Mouse (Mus musculus) intestine, embryonic 16.5 days (tissue): ENCODE results near the gene Ptk7. TPM values are rescaled to one million over a fixed set of nuclear protein-coding genes. Genes with fewer than 3 reads are reported as not detected.

ENCODE experiments used
- ATAC-seq: fragments of 200-750 bp; cut with Nextera tagmentation; 2 replicates; pipeline ENCODE4 v1.8.0; 2017; ENCODE audit warnings: moderate TSS enrichment, moderate library complexity
- H3K27ac ChIP-seq: fragments of 300-500 bp; sonication (generic); 2 replicates; pipeline ENCODE4 v1.5.1; 2014; ENCODE audit warnings: mild to moderate bottlenecking, low read length
- H3K27me3 ChIP-seq: fragments of 300-500 bp; sonication (generic); replicated peaks from 2 replicates; pipeline ENCODE4 v1.6.1; 2014; ENCODE audit warnings: low read length, control low read depth, mixed read lengths; ENCODE audit not compliant: control insufficient read depth, insufficient read depth
- H3K36me3 ChIP-seq: fragments of 300-500 bp; sonication (generic); 2 replicates; pipeline ENCODE4 v1.6.1; 2014; ENCODE audit warnings: low read length, control low read depth; ENCODE audit not compliant: control insufficient read depth, insufficient read depth
- H3K4me1 ChIP-seq: fragments of 300-500 bp; sonication (generic); 2 replicates; pipeline ENCODE4 v1.6.1; 2014; ENCODE audit warnings: low read length, control low read depth, mixed read lengths; ENCODE audit not compliant: control insufficient read depth, insufficient read depth
- H3K4me2 ChIP-seq: fragments of 300-500 bp; sonication (generic); 2 replicates; pipeline ENCODE4 v1.6.1; 2014; ENCODE audit warnings: low read depth, low read length, control low read depth
- H3K4me3 ChIP-seq: fragments of 300-500 bp; sonication (generic); 2 replicates; pipeline ENCODE4 v1.5.1; 2014; ENCODE audit warnings: mild to moderate bottlenecking, low read length
- H3K9ac ChIP-seq: fragments of 300-500 bp; sonication (generic); 2 replicates; pipeline ENCODE4 v1.6.1; 2014; ENCODE audit warnings: low read depth, low read length
- H3K9me3 ChIP-seq: fragments of 300-500 bp; sonication (generic); 2 replicates; pipeline ENCODE4 v1.6.1; 2016; ENCODE audit warnings: low read length, control low read depth; ENCODE audit not compliant: control insufficient read depth
- WGBS: fragments of 180-500 bp; shearing (Covaris S2); extraction: QIAGEN DNeasy Blood & Tissue Kit; methylation state at CpG from one replicate; pipeline ENCODE4 v1.1.7; 2014; 5-methylcytosine and 5-hydroxymethylcytosine counted together
- polyA plus RNA-seq: library from polyadenylated mRNA; unstranded; fragments of >200 nt; fragmentation: Nextera tagmentation; extraction: Ambion mirVana; gene quantifications from 2 replicates; pipeline ENCODE4 v1.2.1, GENCODE M21; 2015

Ptk7 gene
- 53.2 and 54.4 TPM in 2 replicates for polyA plus RNA-seq

DNA sequence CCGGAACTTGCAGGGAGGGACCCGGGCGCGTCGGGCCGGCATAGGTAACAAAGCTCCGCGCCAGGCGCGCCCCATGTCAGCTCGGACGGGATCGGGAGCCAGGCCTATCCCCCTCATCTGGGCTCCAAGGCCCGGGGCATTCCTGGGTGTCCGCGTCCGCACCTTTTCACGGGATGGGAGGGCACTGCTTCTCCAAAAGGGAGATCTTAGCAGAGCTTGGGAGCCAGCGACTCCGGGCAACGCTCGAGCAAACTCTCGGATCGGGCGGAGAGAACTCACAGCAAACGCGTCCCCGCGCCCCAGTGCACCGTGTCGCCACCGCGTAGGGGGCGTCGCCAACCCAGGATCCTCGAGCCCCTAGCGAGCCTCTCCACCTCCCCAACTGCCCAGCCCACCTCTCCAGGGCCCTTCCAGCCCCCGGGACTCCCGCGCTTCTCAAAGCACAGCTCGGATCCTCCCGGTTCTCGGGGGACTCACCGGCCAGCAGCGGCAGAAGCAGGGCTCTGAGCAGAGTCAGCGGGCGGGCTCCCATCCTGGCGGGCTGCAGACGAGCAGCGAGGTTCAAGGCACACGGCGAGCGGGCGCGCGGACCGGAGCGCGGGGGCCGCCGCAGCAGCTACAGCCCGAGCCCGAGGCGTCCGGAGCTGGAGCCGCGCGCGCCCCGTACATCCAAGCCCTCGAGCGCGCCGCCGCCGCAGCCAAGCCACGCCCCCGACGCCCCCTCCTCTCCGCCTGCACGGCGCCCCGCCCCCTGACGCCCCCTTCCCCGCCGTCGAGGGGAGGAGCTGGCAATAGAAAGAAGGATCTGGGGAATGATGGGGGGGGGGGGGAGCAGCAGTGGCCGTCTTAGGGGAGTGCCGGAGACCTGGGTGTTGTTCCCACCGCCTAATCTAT, at the start of gene Ptk7:
Ptk7 (minus strand) TSS at position 714 of the 894 bp plus-strand sequence.
- H3K4me1 ChIP-seq = peaks cover 37% of the 10 kb centered on the region
- ATAC-seq = peak; percentile 67

DNA sequence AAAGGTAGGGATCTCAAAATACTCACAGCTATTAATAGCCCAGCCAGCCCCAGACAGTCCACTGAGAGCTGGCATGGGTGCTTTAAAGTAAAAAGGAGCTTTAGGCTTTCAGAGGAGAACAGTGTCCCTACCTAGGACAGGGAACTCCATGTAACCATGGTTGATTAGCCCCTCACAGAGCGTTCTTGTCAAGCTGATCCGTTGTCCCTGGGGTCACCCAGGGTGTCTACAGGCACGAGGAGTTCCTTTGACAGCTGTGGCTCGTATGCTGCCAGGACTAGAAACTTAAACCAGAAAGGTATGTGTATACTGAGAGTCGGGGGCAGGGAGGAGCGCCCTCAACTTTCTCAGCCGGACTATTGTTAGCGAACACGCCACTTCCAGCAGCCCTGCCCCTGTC, 49.6 kb upstream of the Ptk7 start:
- Histone ChIP-seq H3K27ac (peak overlapping the region; percentile 23; the same call in 1 of the 2 replicates), H3K9me3 (no peaks in the 10 kb centered on the region), H3K27me3 (no peaks in the 10 kb centered on the region), H3K4me3 (peak overlapping the region; percentile 74), H3K36me3 (peaks cover 13% of the 10 kb centered on the region; the same call in 1 of the 2 replicates), H3K9ac (peak overlapping the region; percentile 79), H3K4me2 (peak overlapping the region; percentile 74), H3K4me1 (peaks cover 34% of the 10 kb centered on the region)
- ATAC-seq = no peak
- WGBS = 49% methylated on average over 9 of the region's 9 CpGs

More for the DNA sequence above, at the start of gene Ptk7:
- H3K36me3 ChIP-seq = peaks cover 5% of the 10 kb centered on the region; the same call in 1 of the 2 replicates
- no peaks in the 10 kb centered on the region for H3K9me3 ChIP-seq
- WGBS = under 1% methylated on average over 70 of the region's 90 CpGs
- peak within 1 kb of the TSS; percentile 76 for H3K4me2 ChIP-seq
- H3K4me3 ChIP-seq = peak within 1 kb of the TSS; percentile 91
- H3K27me3 ChIP-seq = no peaks in the 10 kb centered on the region
- peak within 1 kb of the TSS; percentile 96 for H3K27ac ChIP-seq
- H3K9ac ChIP-seq = peak within 1 kb of the TSS; percentile 98

DNA sequence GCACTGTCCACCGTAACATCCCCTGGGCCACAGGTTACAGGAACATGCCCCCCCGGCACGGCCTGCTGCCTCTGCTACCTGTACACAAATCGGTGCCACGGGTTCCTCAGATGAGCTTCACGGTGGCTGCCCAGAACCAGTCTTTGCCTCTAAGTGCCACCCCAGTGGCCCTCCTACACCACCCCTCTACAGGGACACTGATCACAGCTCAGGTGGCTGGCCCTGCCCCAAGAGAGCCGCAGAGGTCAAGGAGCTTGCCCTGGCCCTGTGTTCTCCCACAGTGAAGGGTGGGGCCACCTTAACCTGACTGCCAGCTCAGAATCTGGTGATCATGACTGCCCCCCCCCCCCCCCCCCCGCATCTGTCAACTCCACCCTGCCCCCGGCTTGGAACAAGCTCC, 49.1 kb upstream of the Ptk7 start, which contains the start of gene Mea1:
Mea1 (plus strand) TSS at position 378 of the 400 bp plus-strand sequence.
- Histone ChIP-seq H3K27me3 (no peaks in the 10 kb centered on the region), H3K4me2 (peak within 1 kb of the TSS; percentile 74), H3K36me3 (peaks cover 10% of the 10 kb centered on the region; the same call in 1 of the 2 replicates), H3K4me1 (peaks cover 34% of the 10 kb centered on the region), H3K27ac (peak within 1 kb of the TSS; percentile 23; the same call in 1 of the 2 replicates), H3K4me3 (peak within 1 kb of the TSS; percentile 74), H3K9me3 (no peaks in the 10 kb centered on the region), H3K9ac (peak within 1 kb of the TSS; percentile 79)
- 82% methylated on average over 9 of the region's 9 CpGs for WGBS
- ATAC-seq = no peak

DNA sequence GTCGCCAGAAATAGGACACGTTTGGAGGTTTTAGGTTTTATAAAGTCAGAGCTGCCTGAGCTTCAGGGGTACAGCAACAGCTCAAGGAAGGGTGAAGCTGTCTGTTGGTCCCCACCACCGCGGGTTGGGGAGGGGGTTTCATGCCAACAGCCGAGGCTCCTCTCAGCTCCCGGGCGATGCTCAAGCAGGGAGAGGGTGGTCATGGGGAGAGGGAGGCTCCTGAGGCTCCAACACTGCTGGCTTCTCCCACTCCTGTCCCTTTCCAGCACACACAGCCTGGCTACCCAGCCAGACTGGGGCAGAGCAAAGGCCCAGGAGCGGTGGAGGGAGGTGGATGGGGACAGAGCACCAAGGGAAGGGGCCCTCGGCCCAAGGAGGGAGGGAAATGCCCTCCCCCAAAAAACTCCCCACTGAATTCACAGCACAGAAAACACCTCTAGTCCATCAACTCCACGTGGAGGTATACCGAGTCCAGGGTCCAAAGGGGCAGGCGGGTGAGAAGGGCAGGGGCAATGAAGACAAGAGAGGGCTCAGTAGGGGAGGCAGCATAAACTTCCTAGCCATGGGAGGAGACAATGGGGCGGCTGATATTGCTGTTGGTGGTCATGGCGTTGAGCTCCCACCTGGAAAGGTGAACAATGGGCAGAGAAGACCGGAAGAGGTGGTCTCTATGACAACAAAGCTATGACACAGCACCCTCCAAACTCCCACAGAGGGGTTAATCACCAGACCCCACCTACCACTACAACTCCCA, 45.4 kb upstream of the Ptk7 start:
- Histone ChIP-seq H3K36me3 (peaks cover 10% of the 10 kb centered on the region), H3K27me3 (no peaks in the 10 kb centered on the region), H3K9me3 (no peaks in the 10 kb centered on the region), H3K4me3 (peak overlapping the region; percentile 84), H3K4me1 (peaks cover 25% of the 10 kb centered on the region), H3K9ac (peak overlapping the region; percentile 87), H3K27ac (peak overlapping the region; percentile 89), H3K4me2 (peak overlapping the region; percentile 69)
- WGBS = 17% methylated on average over 15 of the region's 15 CpGs
- ATAC-seq = peak; percentile 43

DNA sequence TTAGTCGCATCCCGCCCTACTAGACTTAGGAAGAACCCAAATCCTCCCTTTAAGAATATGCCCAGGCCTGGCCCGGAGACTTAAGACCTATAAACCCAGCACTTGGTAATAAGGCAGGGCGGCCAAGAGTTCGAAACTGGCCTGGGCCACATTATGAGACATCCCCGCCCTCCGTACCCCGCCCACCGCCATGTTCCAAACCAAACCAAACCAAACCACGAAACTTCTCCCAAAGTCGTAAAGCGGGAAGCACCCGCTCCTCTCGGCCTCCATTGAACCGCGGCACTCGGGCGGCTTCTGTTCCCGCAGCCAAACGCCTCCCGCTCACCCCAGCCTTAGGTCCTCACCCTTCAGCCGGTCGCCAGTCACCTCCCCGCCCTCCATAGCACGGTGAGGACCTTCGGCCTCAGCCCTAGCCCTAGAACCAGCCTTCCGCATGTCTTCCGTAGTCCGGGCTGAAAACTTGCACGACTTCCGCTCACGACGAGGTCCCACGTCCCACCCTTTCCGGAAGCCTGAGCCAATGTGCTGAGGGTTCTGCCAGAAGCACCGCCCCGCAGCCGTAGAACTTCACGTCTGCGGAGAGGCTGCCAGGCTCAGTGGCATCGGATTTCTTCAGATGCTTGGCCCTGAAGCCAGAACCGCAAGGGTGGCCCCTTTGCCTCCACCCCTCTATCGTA, 44.7 kb upstream of the Ptk7 start, which contains the start of gene Rrp36:
Rrp36 (minus strand) TSS at position 503 of the 680 bp plus-strand sequence.
- no peaks in the 10 kb centered on the region for H3K27me3 ChIP-seq
- peak within 1 kb of the TSS; percentile 87 for H3K9ac ChIP-seq
- peak within 1 kb of the TSS; percentile 89 for H3K27ac ChIP-seq
- ATAC-seq = peak; percentile 95
- WGBS = 1% methylated on average over 43 of the region's 43 CpGs
- H3K9me3 ChIP-seq = no peaks in the 10 kb centered on the region
- H3K4me3 ChIP-seq = peak within 1 kb of the TSS; percentile 84
- peaks cover 18% of the 10 kb centered on the region for H3K4me1 ChIP-seq
- H3K36me3 ChIP-seq = peaks cover 15% of the 10 kb centered on the region
- peak within 1 kb of the TSS; percentile 69 for H3K4me2 ChIP-seq

DNA sequence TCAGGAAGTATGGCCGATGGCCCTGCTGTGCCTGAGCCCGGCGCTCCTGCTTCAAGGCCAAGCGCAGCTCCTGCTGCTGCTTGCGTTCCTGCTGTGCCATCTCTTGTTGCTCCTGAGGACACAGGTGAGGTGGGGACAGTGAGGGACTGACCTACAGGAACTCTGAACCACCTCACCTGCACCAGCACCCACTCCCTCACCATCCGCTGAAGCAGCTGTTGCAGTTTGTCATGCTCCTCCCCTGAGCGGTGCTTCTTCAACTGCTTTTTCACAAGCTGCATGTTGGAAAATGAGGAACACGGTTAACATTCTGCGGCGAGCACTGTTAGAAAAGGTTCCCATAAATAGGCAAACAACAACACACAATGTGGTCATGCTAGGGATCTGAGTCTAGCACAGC, 40.6 kb upstream of the Ptk7 start:
- no peak overlapping the region for H3K4me2 ChIP-seq
- H3K27me3 ChIP-seq = no peaks in the 10 kb centered on the region
- H3K4me1 ChIP-seq = peaks cover 5% of the 10 kb centered on the region
- H3K9me3 ChIP-seq = no peaks in the 10 kb centered on the region
- WGBS = 96% methylated on average over 10 of the region's 10 CpGs
- ATAC-seq = no peak
- no peak overlapping the region for H3K4me3 ChIP-seq
- H3K36me3 ChIP-seq = peaks cover 12% of the 10 kb centered on the region
- H3K9ac ChIP-seq = no peak overlapping the region
- H3K27ac ChIP-seq = no peak overlapping the region

DNA sequence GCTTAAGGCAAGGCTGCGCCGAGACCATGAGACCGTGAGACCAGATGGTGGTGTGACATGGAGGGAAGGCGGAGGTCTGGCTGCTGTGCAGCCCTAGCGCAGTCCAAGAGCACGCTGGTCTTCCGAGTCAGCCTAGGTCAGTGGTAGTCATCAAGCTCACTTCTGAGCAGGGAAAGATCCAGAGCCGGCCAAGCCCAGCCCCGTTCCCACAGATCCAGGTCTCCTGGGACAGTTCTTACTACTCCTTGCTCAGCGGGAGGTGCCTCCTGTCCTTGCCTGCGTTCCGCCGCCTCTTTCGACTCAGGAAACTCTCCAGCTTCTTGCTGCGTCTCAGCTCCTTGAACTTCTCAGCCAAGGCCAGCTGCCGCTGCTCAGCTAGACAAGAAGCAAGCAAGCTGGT, 38.4 kb upstream of the Ptk7 start:
- no peak overlapping the region for H3K4me3 ChIP-seq
- no peaks in the 10 kb centered on the region for H3K9me3 ChIP-seq
- H3K4me2 ChIP-seq = no peak overlapping the region
- no peak for ATAC-seq
- 84% methylated on average over 16 of the region's 16 CpGs for WGBS
- peaks cover 25% of the 10 kb centered on the region for H3K36me3 ChIP-seq
- H3K27me3 ChIP-seq = no peaks in the 10 kb centered on the region
- no peak overlapping the region for H3K9ac ChIP-seq
- H3K4me1 ChIP-seq = no peaks in the 10 kb centered on the region
- no peak overlapping the region for H3K27ac ChIP-seq

DNA sequence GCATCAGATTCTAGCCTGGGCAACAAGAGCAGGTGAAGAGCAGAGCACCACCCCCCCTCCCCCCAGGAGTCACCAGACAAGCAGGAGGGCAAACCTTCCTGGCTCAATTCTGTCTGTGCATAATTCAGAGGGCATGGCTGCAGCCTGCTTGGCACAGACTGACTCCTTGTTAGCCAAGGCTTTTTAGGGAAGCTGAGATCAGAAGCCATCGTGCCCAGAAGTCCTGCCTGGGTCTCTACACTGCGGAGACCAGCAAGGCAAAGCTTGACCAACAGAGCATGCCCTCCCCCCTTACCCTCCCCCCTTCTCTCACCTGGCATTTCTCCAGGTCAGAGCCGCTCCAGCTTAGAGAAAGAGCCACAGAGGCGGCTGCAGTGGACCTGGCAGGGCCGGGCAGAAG, 33.4 kb upstream of the Ptk7 start:
- Histone ChIP-seq H3K4me2 (no peak overlapping the region), H3K27ac (no peak overlapping the region), H3K27me3 (no peaks in the 10 kb centered on the region), H3K4me1 (no peaks in the 10 kb centered on the region), H3K9ac (no peak overlapping the region), H3K4me3 (no peak overlapping the region), H3K36me3 (peaks cover 39% of the 10 kb centered on the region), H3K9me3 (no peaks in the 10 kb centered on the region)
- ATAC-seq = no peak
- 83% methylated on average over 5 of the region's 5 CpGs for WGBS
